Mouse (Mus musculus) liver, embryonic 14 days (tissue): ENCODE measurements around the gene Rlbp1. TPM values are rescaled to one million over a fixed set of nuclear protein-coding genes. Genes with fewer than 3 reads are reported as not detected.

Source experiments
- polyA plus RNA-seq: library from polyadenylated mRNA; depleted of rRNA; stranded (reverse); fragments of >200 nt; gene quantifications from 2 replicates; pipeline ENCODE4 v1.2.3, GENCODE M21; 2012; rRNA removed

Rlbp1 gene
- 0.06 TPM in 2 replicates for polyA plus RNA-seq

GRCm38 (mm10) chr7:79386422-79387133 lies at the start of gene Rlbp1:
Gene Rlbp1, minus strand, starts transcription at chr7:79387048.

GRCm38 (mm10) chr7:79391883-79392649 lies 5.2 kb upstream of the Rlbp1 start, which contains the start of gene Fanci:
Gene Fanci, plus strand, starts transcription at chr7:79391929.

Other genes starting within 250 kb of the Rlbp1 start
- 40.2 and 43.7 TPM in 2 replicates for gene Mfge8, start 238.0 kb downstream of the Rlbp1 start, polyA plus RNA-seq
- 5.1 and 6.6 TPM in 2 replicates for gene Abhd2, start 113.8 kb downstream of the Rlbp1 start, polyA plus RNA-seq
- gene Fanci, start 4.9 kb upstream of the Rlbp1 start, polyA plus RNA-seq, result 6.4 and 7.7 TPM in 2 replicates
- 12.8 and 17.1 TPM in 2 replicates for gene Polg, start 79.3 kb upstream of the Rlbp1 start, polyA plus RNA-seq
- gene Rhcg, start 230.6 kb upstream of the Rlbp1 start, polyA plus RNA-seq, result 0.03 and 0.06 TPM in 2 replicates